Mouse (Mus musculus) megakaryocyte, embryonic 14.5 days (primary cell): Measurements from ENCODE around the gene Hist1h1d. TPM values are rescaled to one million over a fixed set of nuclear protein-coding genes. Genes with fewer than 3 reads are reported as not detected.

Experiments
- H3K27me3 ChIP-seq: replicated peaks from 2 replicates; pipeline ENCODE3; 2012; ENCODE audit warnings: inconsistent platforms
- H3K36me3 ChIP-seq: replicated peaks from 2 replicates; pipeline ENCODE3; 2012; ENCODE audit warnings: low read length, inconsistent platforms, mixed read lengths
- H3K4me1 ChIP-seq: 2 replicates; pipeline ENCODE4 v1.6.1; 2012; ENCODE audit warnings: inconsistent platforms
- H3K4me3 ChIP-seq: replicated peaks from 2 replicates; pipeline ENCODE3; 2012; ENCODE audit warnings: moderate library complexity, mild to moderate bottlenecking, inconsistent platforms
- H3K9me3 ChIP-seq: 2 replicates; pipeline ENCODE4 v1.6.1; 2012; ENCODE audit warnings: inconsistent platforms
- FLI1 ChIP-seq: IDR thresholded peaks from 2 replicates; pipeline ENCODE4 v1.6.1; 2012; ENCODE audit warnings: low read length, inconsistent platforms, mixed read lengths
- GATA1 ChIP-seq: IDR thresholded peaks from 3 replicates; pipeline ENCODE4 v1.6.1; 2012; ENCODE audit warnings: mixed read lengths, low read length, inconsistent platforms, borderline replicate concordance
- polyA plus RNA-seq: library from polyadenylated mRNA; stranded (reverse); fragments of >175 nt; gene quantifications from 2 replicates; pipeline ENCODE4 v1.2.3, GENCODE M21; 2012; ENCODE audit warnings: low replicate concordance; ENCODE audit not compliant: insufficient read depth

The Hist1h1d gene
- polyA plus RNA-seq, 1 experiment = 2.1 TPM

DNA sequence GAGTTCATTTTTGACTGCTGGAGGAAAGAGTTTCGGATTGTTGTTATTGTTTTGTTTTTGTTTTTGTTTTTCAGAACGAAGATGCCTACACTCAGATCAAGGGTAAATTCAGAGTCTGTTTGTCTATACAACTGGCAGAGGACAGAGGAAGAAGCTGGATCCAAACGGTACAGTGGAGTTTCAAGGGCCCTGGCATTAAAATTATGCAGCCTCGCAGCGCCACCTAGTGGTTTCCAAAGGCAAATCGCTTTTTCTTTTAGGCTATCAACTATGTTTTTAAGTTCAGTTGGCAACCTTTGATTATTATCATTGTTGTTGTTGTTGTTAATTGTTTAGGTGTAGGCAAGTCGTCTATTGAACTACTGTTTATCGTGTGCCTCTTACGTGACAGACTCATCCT, 44.9 kb downstream of the Hist1h1d start:
- H3K9me3 ChIP-seq = no peaks in the 10 kb centered on the region
- peaks cover 53% of the 10 kb centered on the region for H3K4me1 ChIP-seq
- H3K4me3 ChIP-seq = no peak overlapping the region
- TF ChIP-seq GATA1 (no peak), FLI1 (no peak)
- no peaks in the 10 kb centered on the region for H3K36me3 ChIP-seq
- no peaks in the 10 kb centered on the region for H3K27me3 ChIP-seq

DNA sequence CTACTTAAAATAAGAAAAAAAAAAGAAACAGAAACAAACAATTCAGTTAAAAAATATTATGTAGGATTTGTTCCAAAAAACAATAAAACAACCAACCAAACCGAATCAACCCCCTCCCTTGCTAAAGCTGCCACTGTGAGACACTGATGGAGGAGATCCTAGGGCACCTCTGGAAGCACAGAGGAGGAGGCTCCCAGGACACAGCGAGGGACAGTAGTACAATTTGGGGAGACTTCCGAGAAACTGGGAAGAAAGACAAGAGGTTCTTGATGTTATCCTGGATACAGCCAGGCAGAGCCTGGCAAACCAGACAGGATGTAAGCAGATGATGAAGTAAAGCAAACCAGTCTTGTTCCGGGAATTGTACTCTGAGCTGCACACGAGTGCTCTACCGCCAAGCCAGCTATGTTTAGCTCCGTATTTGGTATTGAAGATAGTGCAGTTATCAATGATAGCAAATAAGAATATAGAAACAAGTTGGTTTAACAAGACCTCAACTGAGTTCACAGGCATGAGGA, 50.2 kb downstream of the Hist1h1d start:
- Histone ChIP-seq H3K27me3 (no peaks in the 10 kb centered on the region), H3K4me3 (no peak overlapping the region), H3K4me1 (peaks cover 29% of the 10 kb centered on the region), H3K36me3 (no peaks in the 10 kb centered on the region), H3K9me3 (no peaks in the 10 kb centered on the region)
- TF ChIP-seq GATA1 (no peak), FLI1 (no peak)

DNA sequence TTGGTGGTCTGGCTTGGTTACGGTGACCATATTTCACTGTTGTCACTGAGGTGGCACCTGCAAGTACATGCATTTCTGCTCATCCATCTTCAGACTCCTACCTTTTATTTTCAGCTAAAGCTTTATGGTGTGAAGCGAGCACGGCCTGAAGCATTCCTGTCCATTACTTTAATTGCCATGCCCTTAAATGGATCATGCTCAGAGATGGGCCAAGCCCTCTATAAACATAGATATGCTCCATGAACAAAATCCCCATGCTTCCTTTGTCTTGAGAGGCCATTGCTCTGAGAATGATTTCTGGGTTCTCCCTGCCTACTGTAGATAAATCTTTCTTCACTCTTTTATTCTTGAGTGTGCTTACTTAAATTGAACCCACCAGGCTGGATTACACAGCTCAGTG, 51.4 kb downstream of the Hist1h1d start:
- Histone ChIP-seq H3K9me3 (no peaks in the 10 kb centered on the region), H3K27me3 (no peaks in the 10 kb centered on the region), H3K36me3 (no peaks in the 10 kb centered on the region), H3K4me1 (peaks cover 32% of the 10 kb centered on the region), H3K4me3 (no peak overlapping the region)
- TF ChIP-seq FLI1 (no peak), GATA1 (no peak)

DNA sequence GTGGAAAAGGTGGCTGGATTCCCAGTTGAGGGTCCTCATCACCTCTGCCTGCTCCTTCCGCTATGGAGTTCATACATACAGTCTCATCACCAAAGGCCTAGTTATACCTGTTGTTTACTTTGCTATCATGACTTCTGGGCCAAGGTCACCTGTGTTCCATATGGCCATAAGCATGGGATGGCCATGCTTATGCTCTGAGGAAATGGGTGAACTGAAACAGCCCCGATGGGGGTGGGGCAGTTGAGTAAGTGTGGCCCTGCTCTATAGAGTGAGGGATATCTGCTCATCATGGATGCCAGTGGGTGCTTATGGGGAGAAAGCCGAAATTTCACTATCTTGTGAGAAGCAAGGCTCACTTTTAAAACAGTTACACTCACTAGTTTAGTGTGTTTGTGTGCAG, 52.0 kb downstream of the Hist1h1d start:
- Histone ChIP-seq H3K4me1 (peaks cover 38% of the 10 kb centered on the region), H3K36me3 (no peaks in the 10 kb centered on the region), H3K27me3 (no peaks in the 10 kb centered on the region), H3K9me3 (no peaks in the 10 kb centered on the region), H3K4me3 (no peak overlapping the region)
- TF ChIP-seq FLI1 (no peak), GATA1 (no peak)

DNA sequence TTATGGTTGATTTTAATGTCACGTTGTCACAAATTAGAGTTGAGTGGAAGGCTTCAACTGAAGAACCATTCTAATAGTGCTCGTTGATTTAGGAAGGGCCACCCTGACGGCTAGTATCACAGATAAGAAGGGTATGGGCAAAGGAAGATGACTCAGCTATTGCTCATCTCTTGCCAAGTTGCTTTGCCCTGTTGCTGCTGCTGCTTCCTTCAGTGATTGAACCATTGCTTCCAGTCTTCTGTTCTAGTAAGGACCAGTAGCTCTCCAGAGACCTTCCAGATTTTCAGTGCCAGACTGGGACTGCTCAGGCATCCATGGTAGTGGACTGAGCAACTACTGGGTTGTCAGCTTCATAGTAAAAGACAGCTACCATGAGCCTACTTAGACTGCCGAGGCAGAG, 56.1 kb downstream of the Hist1h1d start:
- peak overlapping the region; percentile 62 for H3K4me3 ChIP-seq
- peaks cover 5% of the 10 kb centered on the region for H3K36me3 ChIP-seq
- no peaks in the 10 kb centered on the region for H3K9me3 ChIP-seq
- H3K27me3 ChIP-seq = no peaks in the 10 kb centered on the region
- TF ChIP-seq FLI1 (no peak), GATA1 (no peak)
- peaks cover 36% of the 10 kb centered on the region for H3K4me1 ChIP-seq

DNA sequence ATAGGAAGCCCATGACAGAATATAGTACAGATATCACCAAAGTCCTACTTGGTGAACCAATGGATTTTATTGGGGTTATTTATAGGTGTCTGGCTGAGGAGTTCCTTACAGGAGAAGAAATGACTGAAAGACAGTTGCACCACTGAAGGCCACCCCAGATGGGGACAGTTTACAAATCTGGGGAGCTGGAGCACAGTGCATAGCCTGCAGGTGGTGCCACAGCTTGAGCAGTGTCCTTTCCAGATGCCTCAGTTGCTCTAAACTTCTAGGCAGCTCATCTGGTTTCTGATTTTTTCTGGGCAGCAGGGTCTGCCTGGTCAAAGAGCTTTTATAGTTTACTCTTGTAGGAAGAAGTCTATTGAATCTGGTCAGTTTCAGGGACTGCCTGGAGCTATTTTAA, 56.8 kb downstream of the Hist1h1d start:
- Histone ChIP-seq H3K9me3 (no peaks in the 10 kb centered on the region), H3K4me3 (no peak overlapping the region)

More for the DNA sequence above, 56.8 kb downstream of the Hist1h1d start:
- Histone ChIP-seq H3K4me1 (peaks cover 29% of the 10 kb centered on the region), H3K36me3 (peaks cover 5% of the 10 kb centered on the region), H3K27me3 (no peaks in the 10 kb centered on the region)
- TF ChIP-seq GATA1 = no peak
- no peak for TF ChIP-seq FLI1

Other genes starting within 250 kb of the Hist1h1d start
- gene Zfp322a, start 184.1 kb upstream of the Hist1h1d start, polyA plus RNA-seq = 0.07 TPM in 1 of 2 replicates, not detected in the other
- gene Abt1, start 129.4 kb upstream of the Hist1h1d start, polyA plus RNA-seq = 1.6 and 7.8 TPM in 2 replicates
- not detected in 2 replicates for gene Btn1a1, start 87.4 kb upstream of the Hist1h1d start, polyA plus RNA-seq
- not detected in 2 replicates for gene Btn2a2, start 64.4 kb upstream of the Hist1h1d start, polyA plus RNA-seq
- 443 and 574 TPM in 2 replicates for gene Hist1h4h, start 22.2 kb upstream of the Hist1h1d start, polyA plus RNA-seq
- 37.2 and 163 TPM in 2 replicates for gene Hist1h2af, start 19.4 kb upstream of the Hist1h1d start, polyA plus RNA-seq
- 5.7 and 16.4 TPM in 2 replicates for gene Hist1h3g, start 17.8 kb upstream of the Hist1h1d start, polyA plus RNA-seq
- gene Hist1h2bh, start 9.9 kb upstream of the Hist1h1d start, polyA plus RNA-seq = 1.4 and 2.0 TPM in 2 replicates
- 7.0 TPM in 1 of 2 replicates, not detected in the other for gene Hist1h3f, start 9.2 kb upstream of the Hist1h1d start, polyA plus RNA-seq
- 8.9 and 30.2 TPM in 2 replicates for gene Hist1h4f, start 1.6 kb upstream of the Hist1h1d start, polyA plus RNA-seq
- gene Hist1h3e, start 9.1 kb downstream of the Hist1h1d start, polyA plus RNA-seq = 17.9 and 26.5 TPM in 2 replicates
- gene Hist1h2ae, start 18.0 kb downstream of the Hist1h1d start, polyA plus RNA-seq = 13.6 and 16.0 TPM in 2 replicates
- 16.8 and 28.8 TPM in 2 replicates for gene Hist1h2bg, start 18.1 kb downstream of the Hist1h1d start, polyA plus RNA-seq
- 7.6 and 73.0 TPM in 2 replicates for gene Hist1h2bf, start 20.9 kb downstream of the Hist1h1d start, polyA plus RNA-seq
- gene Hist1h2ad, start 21.1 kb downstream of the Hist1h1d start, polyA plus RNA-seq = 9.6 TPM in 1 of 2 replicates, not detected in the other
- gene Hist1h3d, start 22.5 kb downstream of the Hist1h1d start, polyA plus RNA-seq = 4.6 and 5.9 TPM in 2 replicates
- gene Hist1h4d, start 28.3 kb downstream of the Hist1h1d start, polyA plus RNA-seq = 16.4 and 20.4 TPM in 2 replicates
- gene Hist1h2be, start 67.9 kb downstream of the Hist1h1d start, polyA plus RNA-seq = 1.1 and 1.9 TPM in 2 replicates
- 4.7 and 22.2 TPM in 2 replicates for gene Hist1h1e, start 69.3 kb downstream of the Hist1h1d start, polyA plus RNA-seq
- gene Hist1h2ac, start 130.7 kb downstream of the Hist1h1d start, polyA plus RNA-seq = 3.6 and 4.7 TPM in 2 replicates
- 148 and 151 TPM in 2 replicates for gene Hist1h2bc, start 130.9 kb downstream of the Hist1h1d start, polyA plus RNA-seq
- gene Hist1h1t, start 142.6 kb downstream of the Hist1h1d start, polyA plus RNA-seq = not detected in 2 replicates
- gene Hist1h4c, start 145.2 kb downstream of the Hist1h1d start, polyA plus RNA-seq = 4.0 and 19.8 TPM in 2 replicates
- gene Hfe, start 157.6 kb downstream of the Hist1h1d start, polyA plus RNA-seq = 10.7 TPM in 1 of 2 replicates, not detected in the other
- gene Hist1h1c, start 185.5 kb downstream of the Hist1h1d start, polyA plus RNA-seq = 353 and 402 TPM in 2 replicates
- gene Hist1h3c, start 192.3 kb downstream of the Hist1h1d start, polyA plus RNA-seq = 12.6 TPM in 1 of 2 replicates, not detected in the other
- gene Hist1h2bb, start 193.5 kb downstream of the Hist1h1d start, polyA plus RNA-seq = 7.4 TPM in 1 of 2 replicates, not detected in the other
- gene Hist1h2ab, start 197.9 kb downstream of the Hist1h1d start, polyA plus RNA-seq = 16.0 and 17.5 TPM in 2 replicates
- gene Hist1h3b, start 199.0 kb downstream of the Hist1h1d start, polyA plus RNA-seq = 9.9 and 14.5 TPM in 2 replicates
- 17.4 and 40.7 TPM in 2 replicates for gene Hist1h4b, start 203.8 kb downstream of the Hist1h1d start, polyA plus RNA-seq
- 30.3 and 45.4 TPM in 2 replicates for gene Hist1h4a, start 208.0 kb downstream of the Hist1h1d start, polyA plus RNA-seq
- gene Hist1h3a, start 209.1 kb downstream of the Hist1h1d start, polyA plus RNA-seq = 6.6 and 7.4 TPM in 2 replicates
- gene Hist1h1a, start 210.4 kb downstream of the Hist1h1d start, polyA plus RNA-seq = 3.3 and 3.5 TPM in 2 replicates
- gene Trim38, start 216.7 kb downstream of the Hist1h1d start, polyA plus RNA-seq = not detected in 2 replicates